ENCODE assay signal across 8 mouse cellular contexts in the genomic region with DNA sequence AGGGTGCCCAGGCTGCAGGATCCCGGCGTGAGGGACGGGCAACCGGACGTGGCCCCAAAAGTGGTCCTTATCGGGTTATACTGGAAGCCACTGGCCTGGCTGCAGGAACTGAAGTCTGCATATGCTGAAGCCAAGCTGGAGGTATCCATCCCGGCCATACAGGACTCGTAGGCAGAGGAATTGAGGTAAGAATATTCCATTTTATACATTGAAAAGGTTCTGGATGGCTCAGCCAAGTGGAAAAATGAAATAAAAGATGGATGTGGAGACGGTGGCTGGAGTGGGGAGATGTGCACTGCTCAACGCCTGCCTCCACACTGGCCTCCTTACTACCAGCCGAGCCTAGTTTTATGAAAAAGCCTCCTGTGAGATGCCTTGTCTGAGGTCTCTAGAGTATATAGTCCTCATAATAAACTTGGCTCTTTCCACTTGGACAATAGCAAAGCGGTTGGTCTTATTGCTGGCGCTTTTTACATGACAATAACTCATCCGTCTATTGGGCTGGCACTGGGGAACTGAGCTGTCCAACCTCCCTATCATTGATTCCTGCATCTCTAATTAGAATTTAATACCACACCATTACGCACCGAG. TPM values are rescaled to one million over a fixed set of nuclear protein-coding genes. Genes with fewer than 3 reads are reported as not detected.
A peak's percentile ranks its signal among the peaks of the same experiment; 100 is the strongest.
DNase-seq lines count a peak whose midpoint lies in the region; ATAC-seq lines count a peak whose summit lies in the region.

A gene (minus strand): TSS at position 569 of the 591 bp plus-strand sequence.

- H3K36me3 ChIP-seq in midbrain, embryonic 10.5 days = no peaks in the 10 kb centered on the region
- no peaks in the 10 kb centered on the region for H3K36me3 ChIP-seq in midbrain, embryonic 16.5 days (ENCODE audit: control insufficient read depth, insufficient read depth, low read length)
- no peaks in the 10 kb centered on the region for H3K36me3 ChIP-seq in hindbrain, embryonic 11.5 days (ENCODE audit: control insufficient read depth, insufficient read depth, low read length)
- H3K36me3 ChIP-seq in stomach, embryonic 15.5 days = no peaks in the 10 kb centered on the region

- WGBS in midbrain, embryonic 10.5 days = under 1% methylated on average over 16 of the region's 16 CpGs
- WGBS in midbrain, embryonic 16.5 days = 2% methylated on average over 16 of the region's 16 CpGs
- WGBS in hindbrain, embryonic 11.5 days = under 1% methylated on average over 16 of the region's 16 CpGs
- WGBS in stomach, embryonic 15.5 days = 3% methylated on average over 16 of the region's 16 CpGs

- ATAC-seq in midbrain, embryonic 16.5 days = no peak
- ATAC-seq in hindbrain, embryonic 11.5 days (ENCODE audit: low FRiP score) = peak; percentile 60
- ATAC-seq in stomach, embryonic 15.5 days (ENCODE audit: insufficient read depth, low FRiP score, low read depth) = no peak

- H3K4me1 ChIP-seq in midbrain, embryonic 10.5 days = peaks cover 34% of the 10 kb centered on the region
- H3K4me1 ChIP-seq in midbrain, embryonic 16.5 days (ENCODE audit: control insufficient read depth, insufficient read depth, low read length) = no peaks in the 10 kb centered on the region
- H3K4me1 ChIP-seq in hindbrain, embryonic 11.5 days (replicated peaks; ENCODE audit: control insufficient read depth, insufficient read depth, low read length) = peaks cover 11% of the 10 kb centered on the region
- peaks cover 10% of the 10 kb centered on the region for H3K4me1 ChIP-seq in stomach, embryonic 15.5 days

- H3K9ac ChIP-seq in midbrain, embryonic 16.5 days (ENCODE audit: low read depth, low read length) = no peak within 1 kb of the TSS
- H3K9ac ChIP-seq in hindbrain, embryonic 11.5 days (ENCODE audit: low read depth, low read length) = no peak within 1 kb of the TSS
- no peak within 1 kb of the TSS for H3K9ac ChIP-seq in stomach, embryonic 15.5 days

- no peaks in the 10 kb centered on the region for H3K9me3 ChIP-seq in midbrain, embryonic 10.5 days (replicated peaks)
- H3K9me3 ChIP-seq in midbrain, embryonic 16.5 days (replicated peaks; ENCODE audit: control insufficient read depth, low read length, poor library complexity, severe bottlenecking) = no peaks in the 10 kb centered on the region
- no peaks in the 10 kb centered on the region for H3K9me3 ChIP-seq in hindbrain, embryonic 11.5 days (ENCODE audit: control insufficient read depth, low read length)
- H3K9me3 ChIP-seq in stomach, embryonic 15.5 days = no peaks in the 10 kb centered on the region

- H3K4me3 ChIP-seq in midbrain, embryonic 10.5 days = no peak within 1 kb of the TSS
- no peak within 1 kb of the TSS for H3K4me3 ChIP-seq in midbrain, embryonic 16.5 days (ENCODE audit: low read depth, low read length)
- H3K4me3 ChIP-seq in hindbrain, embryonic 11.5 days (ENCODE audit: low read depth, low read length) = peak within 1 kb of the TSS; percentile 28
- H3K4me3 ChIP-seq in stomach, embryonic 15.5 days (replicated peaks) = peak within 1 kb of the TSS; percentile 19

- no peak within 1 kb of the TSS for H3K4me2 ChIP-seq in midbrain, embryonic 16.5 days (ENCODE audit: low read length)
- H3K4me2 ChIP-seq in hindbrain, embryonic 11.5 days (replicated peaks; ENCODE audit: low read depth, low read length) = 0 out of 2 replicates have a peak within 1 kb of the TSS, but pooled peaks have one; percentile 12
- no peak within 1 kb of the TSS for H3K4me2 ChIP-seq in stomach, embryonic 15.5 days

- peak; percentile 23 to 42 for DNase-seq in cerebellum, postnatal 14 days
- no peak for DNase-seq in cerebellum, adult 9-10 months
- DNase-seq in midbrain, embryonic 10.5 days (ENCODE audit: low spot score) = peak; percentile 65
- DNase-seq in hindbrain, embryonic 11.5 days (ENCODE audit: low spot score) = peak; percentile 66
- no peak for DNase-seq in MN1 (ENCODE audit: low spot score)
- DNase-seq in urinary bladder, postnatal 14 days (ENCODE audit: low spot score) = no peak

- H3K27me3 ChIP-seq in midbrain, embryonic 10.5 days (ENCODE audit: low read depth, poor library complexity, severe bottlenecking) = peaks cover 100% of the 10 kb centered on the region
- H3K27me3 ChIP-seq in midbrain, embryonic 16.5 days (ENCODE audit: control insufficient read depth, insufficient read depth, low read depth, low read length) = peaks cover 60% of the 10 kb centered on the region
- H3K27me3 ChIP-seq in hindbrain, embryonic 11.5 days (ENCODE audit: control insufficient read depth, insufficient read depth, low read length) = peaks cover 84% of the 10 kb centered on the region
- peaks cover 84% of the 10 kb centered on the region for H3K27me3 ChIP-seq in stomach, embryonic 15.5 days (replicated peaks)

- no peak within 1 kb of the TSS for H3K27ac ChIP-seq in midbrain, embryonic 10.5 days (replicated peaks)
- H3K27ac ChIP-seq in midbrain, embryonic 16.5 days (ENCODE audit: low read length) = no peak within 1 kb of the TSS
- peak within 1 kb of the TSS; percentile 76 for H3K27ac ChIP-seq in hindbrain, embryonic 11.5 days (ENCODE audit: low read depth, low read length)
- H3K27ac ChIP-seq in stomach, embryonic 15.5 days = peak within 1 kb of the TSS; percentile 65; the same call in 1 of the 2 replicates

RNA-seq across cellular contexts. Expression of the gene that starts here (rescaled TPM):
- 3.3 and 4.5 TPM in 2 replicates for polyA plus RNA-seq in midbrain, embryonic 10.5 days (2016; fragmentation: Nextera tagmentation; extraction: Ambion mirVana)
- polyA plus RNA-seq in midbrain, embryonic 16.5 days (2015; fragmentation: Nextera tagmentation; extraction: Ambion mirVana) = 0.37 and 1.5 TPM in 2 replicates
- 41.8 and 42.3 TPM in 2 replicates for polyA plus RNA-seq in hindbrain, embryonic 11.5 days (2014; fragmentation: Nextera tagmentation; extraction: Ambion mirVana)
- 20.3 and 20.7 TPM in 2 replicates for polyA plus RNA-seq in stomach, embryonic 15.5 days (2015; fragmentation: Nextera tagmentation; extraction: Ambion mirVana)

Comparison
In these comparisons a context has a peak if more than half of its experiments do, and no peak if none do; other contexts are left out.
1. DNase-seq: peak in cerebellum, postnatal 14 days (2 of 2), midbrain, embryonic 10.5 days (single experiment) and hindbrain, embryonic 11.5 days (single experiment); none in cerebellum, adult 9-10 months (single experiment), MN1 (single experiment) and urinary bladder, postnatal 14 days (single experiment).
2. H3K27ac ChIP-seq: peak in hindbrain, embryonic 11.5 days (single experiment) and stomach, embryonic 15.5 days (single experiment); none in midbrain, embryonic 10.5 days (single experiment) and midbrain, embryonic 16.5 days (single experiment).
3. H3K4me3 ChIP-seq: peak in hindbrain, embryonic 11.5 days (single experiment) and stomach, embryonic 15.5 days (single experiment); none in midbrain, embryonic 10.5 days (single experiment) and midbrain, embryonic 16.5 days (single experiment).